Mouse (Mus musculus): ENCODE data around the gene Otoa.

Otoa gene

GRCm38 (mm10) chr7:121082949-121083513 lies 1.6 kb downstream of the Otoa start:
- no peak for DNase-seq (ENCODE audit: low read depth)

- DNase-seq (ENCODE audit: low read depth): no peak
Observed at GRCm38 (mm10) chr7:121084840-121085453, 3.5 kb downstream of the Otoa start.

GRCm38 (mm10) chr7:121085500-121085899 lies 4.0 kb downstream of the Otoa start:
- no peak for DNase-seq (ENCODE audit: low read depth)

- DNase-seq (ENCODE audit: low read depth): peak; percentile 23
Observed at GRCm38 (mm10) chr7:121088745-121089144, 7.3 kb downstream of the Otoa start.

GRCm38 (mm10) chr7:121090748-121091147 lies 9.3 kb downstream of the Otoa start:
- no peak for DNase-seq (ENCODE audit: low read depth)

GRCm38 (mm10) chr7:121093026-121093425 lies 11.6 kb downstream of the Otoa start:
- no peak for DNase-seq (ENCODE audit: low read depth)

GRCm38 (mm10) chr7:121098614-121099389 lies 17.4 kb downstream of the Otoa start:
- no peak for DNase-seq (ENCODE audit: low read depth)

GRCm38 (mm10) chr7:121107851-121108250 lies 26.4 kb downstream of the Otoa start:
- no peak for DNase-seq (ENCODE audit: low read depth)

GRCm38 (mm10) chr7:121111321-121111720 lies 29.9 kb downstream of the Otoa start:
- no peak for DNase-seq (ENCODE audit: low read depth)

- no peak for DNase-seq (ENCODE audit: low read depth)
Observed at GRCm38 (mm10) chr7:121111762-121112161, 30.3 kb downstream of the Otoa start.

- DNase-seq (ENCODE audit: low read depth): peak; percentile 81
Observed at GRCm38 (mm10) chr7:121120143-121120818, 38.8 kb downstream of the Otoa start.

GRCm38 (mm10) chr7:121130837-121131236 lies 49.4 kb downstream of the Otoa start:
- no peak for DNase-seq (ENCODE audit: low read depth)

GRCm38 (mm10) chr7:121141274-121141673 lies 59.8 kb downstream of the Otoa start:
- no peak for DNase-seq (ENCODE audit: low read depth)

- DNase-seq (ENCODE audit: low read depth): no peak
Observed at GRCm38 (mm10) chr7:121150662-121151061, 69.2 kb downstream of the Otoa start.

- DNase-seq (ENCODE audit: low read depth): no peak
Observed at GRCm38 (mm10) chr7:121152186-121152585, 70.7 kb downstream of the Otoa start.

- DNase-seq (ENCODE audit: low read depth): no peak
Observed at GRCm38 (mm10) chr7:121165616-121166015, 84.2 kb downstream of the Otoa start.

- DNase-seq (ENCODE audit: low read depth): no peak
Observed at GRCm38 (mm10) chr7:121171888-121172287, 90.4 kb downstream of the Otoa start.

GRCm38 (mm10) chr7:121187201-121187786 lies 105.8 kb downstream of the Otoa start:
- DNase-seq (ENCODE audit: low read depth): no peak

- no peak for DNase-seq (ENCODE audit: low read depth)
Observed at GRCm38 (mm10) chr7:121188976-121189375, 107.5 kb downstream of the Otoa start.

GRCm38 (mm10) chr7:121198933-121199332 lies 117.5 kb downstream of the Otoa start:
- no peak for DNase-seq (ENCODE audit: low read depth)

GRCm38 (mm10) chr7:121211804-121212203 lies 130.4 kb downstream of the Otoa start:
- DNase-seq (ENCODE audit: low read depth): no peak

All from induced T-regulatory cell, adult 2 months (primary cell).